Mouse (Mus musculus) intestine, embryonic 15.5 days (tissue): ENCODE data around the gene Sox5. TPM values are rescaled to one million over a fixed set of nuclear protein-coding genes. Genes with fewer than 3 reads are reported as not detected.

Experiments used
- ATAC-seq: fragments of 200-750 bp; cut with Nextera tagmentation; 2 replicates; pipeline ENCODE4 v1.8.0; 2017; ENCODE audit warnings: moderate TSS enrichment, moderate library complexity
- H3K27ac ChIP-seq: fragments of 300-500 bp; sonication (generic); 2 replicates; pipeline ENCODE4 v1.5.1; 2015; ENCODE audit warnings: mild to moderate bottlenecking, inconsistent platforms
- H3K27me3 ChIP-seq: fragments of 300-500 bp; sonication (generic); replicated peaks from 2 replicates; pipeline ENCODE4 v1.6.1; 2015; ENCODE audit warnings: inconsistent platforms
- H3K36me3 ChIP-seq: fragments of 300-500 bp; sonication (generic); 2 replicates; pipeline ENCODE4 v1.6.1; 2015; ENCODE audit warnings: inconsistent platforms
- H3K4me1 ChIP-seq: fragments of 300-500 bp; sonication (generic); replicated peaks from 2 replicates; pipeline ENCODE4 v1.6.1; 2015; ENCODE audit warnings: inconsistent platforms
- H3K4me2 ChIP-seq: fragments of 300-500 bp; sonication (generic); replicated peaks from 2 replicates; pipeline ENCODE4 v1.6.1; 2015; ENCODE audit warnings: mild to moderate bottlenecking, inconsistent platforms
- H3K4me3 ChIP-seq: fragments of 300-500 bp; sonication (generic); replicated peaks from 2 replicates; pipeline ENCODE4 v1.5.1; 2015; ENCODE audit warnings: inconsistent platforms
- H3K9ac ChIP-seq: fragments of 300-500 bp; sonication (generic); 2 replicates; pipeline ENCODE4 v1.6.1; 2015; ENCODE audit warnings: inconsistent platforms
- H3K9me3 ChIP-seq: fragments of 300-500 bp; sonication (generic); 2 replicates; pipeline ENCODE4 v1.6.1; 2016; ENCODE audit warnings: inconsistent platforms
- WGBS: fragments of 180-500 bp; shearing (Covaris S2); methylation state at CpG from one replicate; pipeline ENCODE4 v1.1.7; 2015; 5-methylcytosine and 5-hydroxymethylcytosine counted together
- polyA plus RNA-seq: library from polyadenylated mRNA; unstranded; fragments of >200 nt; fragmentation: Nextera tagmentation; extraction: Ambion mirVana; gene quantifications from 2 replicates; pipeline ENCODE4 v1.2.1, GENCODE M21; 2015

The Sox5 gene
- polyA plus RNA-seq, 1 experiment from 2014 or later: 12.9 TPM

DNA sequence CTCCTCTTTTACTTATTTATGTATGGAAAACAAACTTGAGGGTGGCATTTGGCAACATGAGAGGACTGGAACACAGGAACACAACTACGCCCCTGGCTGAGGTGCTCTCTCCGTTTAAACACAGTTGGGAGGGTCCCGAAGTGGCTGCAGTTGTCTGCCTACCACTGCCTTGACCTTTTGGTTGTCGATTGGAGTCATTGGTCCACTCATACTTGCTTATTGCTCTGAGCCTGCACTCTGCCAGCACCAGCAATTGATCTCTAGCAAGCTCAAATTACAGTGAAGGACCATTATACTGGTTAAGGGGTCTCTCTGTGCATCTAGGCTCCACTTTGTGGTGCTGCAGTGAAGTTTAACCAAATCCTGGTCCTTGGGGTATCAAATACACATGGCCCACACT lies 950.5 kb downstream of the Sox5 start:
- Histone ChIP-seq H3K9ac (no peak overlapping the region), H3K36me3 (no peaks in the 10 kb centered on the region), H3K27me3 (no peaks in the 10 kb centered on the region), H3K4me3 (no peak overlapping the region), H3K27ac (no peak overlapping the region), H3K4me2 (no peak overlapping the region), H3K9me3 (no peaks in the 10 kb centered on the region), H3K4me1 (no peaks in the 10 kb centered on the region)
- ATAC-seq: no peak
- 75% methylated on average over 4 of the region's 4 CpGs for WGBS

DNA sequence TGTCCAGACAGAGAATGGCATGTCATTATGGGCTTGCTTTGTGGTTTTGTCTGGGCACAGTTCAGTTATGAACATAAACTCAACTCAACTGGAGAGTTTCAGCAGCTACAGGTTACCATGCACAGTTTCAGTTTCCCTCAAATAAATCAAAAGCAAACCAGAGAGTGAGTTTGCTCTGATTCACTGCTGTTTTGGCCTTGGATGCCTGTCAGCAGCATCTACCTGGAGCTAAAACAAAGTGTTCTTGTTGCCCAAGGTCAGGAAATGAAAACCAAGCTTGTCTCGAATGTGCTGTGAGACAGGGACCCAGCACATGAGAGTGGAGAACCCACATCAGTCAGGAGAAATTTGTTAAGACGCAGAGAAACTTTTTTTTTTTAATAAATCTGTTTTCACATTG lies 951.6 kb downstream of the Sox5 start:
- WGBS: 73% methylated on average over 2 of the region's 2 CpGs

DNA sequence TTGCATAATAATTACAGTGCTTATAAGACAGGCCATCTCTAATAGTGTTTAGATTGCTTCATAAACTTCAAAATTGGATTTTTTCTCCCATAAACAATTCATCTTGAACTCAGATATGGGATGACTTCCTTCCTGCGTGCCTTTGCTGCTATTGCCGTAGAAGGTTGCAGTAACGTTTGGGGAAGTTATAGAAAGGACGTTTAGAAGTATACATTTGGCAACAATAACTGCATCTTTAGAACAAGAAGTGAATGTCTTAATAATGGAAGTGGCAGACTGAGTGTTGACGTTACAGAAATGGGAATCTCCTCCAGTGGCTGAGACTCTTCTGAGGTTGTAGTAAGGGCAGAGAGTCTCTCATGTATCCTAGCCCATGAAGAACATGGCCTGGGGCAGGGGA lies 955.0 kb downstream of the Sox5 start:
- WGBS: 63% methylated on average over 5 of the region's 5 CpGs
- H3K9me3 ChIP-seq: no peaks in the 10 kb centered on the region
- ATAC-seq: no peak
- no peaks in the 10 kb centered on the region for H3K36me3 ChIP-seq
- H3K4me1 ChIP-seq: no peaks in the 10 kb centered on the region
- H3K27ac ChIP-seq: no peak overlapping the region
- H3K9ac ChIP-seq: no peak overlapping the region
- H3K27me3 ChIP-seq: no peaks in the 10 kb centered on the region
- H3K4me3 ChIP-seq: no peak overlapping the region
- no peak overlapping the region for H3K4me2 ChIP-seq

More for the DNA sequence above, 951.6 kb downstream of the Sox5 start:
- ATAC-seq: no peak
- no peaks in the 10 kb centered on the region for H3K9me3 ChIP-seq
- no peak overlapping the region for H3K9ac ChIP-seq
- H3K27me3 ChIP-seq: no peaks in the 10 kb centered on the region
- H3K27ac ChIP-seq: no peak overlapping the region
- H3K36me3 ChIP-seq: no peaks in the 10 kb centered on the region
- no peak overlapping the region for H3K4me3 ChIP-seq
- no peak overlapping the region for H3K4me2 ChIP-seq
- H3K4me1 ChIP-seq: no peaks in the 10 kb centered on the region

DNA sequence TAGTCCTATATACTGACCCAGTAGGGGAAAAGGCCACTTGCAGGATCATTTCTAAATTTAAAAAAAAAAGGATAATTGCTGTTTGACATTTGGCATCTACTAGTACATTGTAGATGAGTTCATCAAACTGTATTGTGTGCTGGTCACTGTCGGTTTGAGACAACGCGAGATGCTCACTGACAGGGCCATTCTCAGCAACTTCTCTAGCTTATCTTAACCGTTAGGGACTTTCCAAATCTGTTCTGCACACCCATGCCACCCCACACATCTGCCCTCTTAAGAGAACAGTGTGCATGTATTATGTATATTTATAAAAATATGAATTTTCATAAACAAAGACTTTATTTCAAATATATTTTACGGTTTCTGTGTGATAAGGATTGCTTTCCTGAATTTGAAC lies 955.8 kb downstream of the Sox5 start:
- no peaks in the 10 kb centered on the region for H3K4me1 ChIP-seq
- ATAC-seq: no peak
- 85% methylated on average over 5 of the region's 5 CpGs for WGBS

DNA sequence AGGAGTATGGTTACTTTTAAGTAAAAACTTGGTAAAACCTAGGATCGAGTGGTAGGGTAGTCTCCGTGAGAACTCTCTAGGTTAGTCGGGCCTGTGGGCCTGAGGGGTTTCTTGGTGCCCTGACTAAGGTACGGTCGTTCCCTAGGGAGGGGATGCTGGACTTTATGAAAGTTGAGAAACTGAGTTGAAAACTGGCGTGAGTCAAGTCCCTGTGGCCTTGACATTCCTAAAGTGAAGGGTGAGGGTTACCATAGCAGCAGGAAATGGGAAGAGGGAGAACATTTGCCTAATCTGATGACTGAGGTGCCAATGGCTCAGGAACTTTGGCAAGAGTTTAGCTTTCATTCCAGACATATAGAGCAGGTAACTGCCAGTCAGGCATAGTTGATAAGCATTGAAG lies 956.7 kb downstream of the Sox5 start:
- no peak overlapping the region for H3K27ac ChIP-seq
- H3K4me2 ChIP-seq: no peak overlapping the region
- no peaks in the 10 kb centered on the region for H3K9me3 ChIP-seq
- no peak overlapping the region for H3K9ac ChIP-seq
- no peaks in the 10 kb centered on the region for H3K36me3 ChIP-seq
- no peak overlapping the region for H3K4me3 ChIP-seq
- 88% methylated on average over 6 of the region's 6 CpGs for WGBS
- H3K27me3 ChIP-seq: no peaks in the 10 kb centered on the region
- no peaks in the 10 kb centered on the region for H3K4me1 ChIP-seq
- no peak for ATAC-seq

More for the DNA sequence above, 955.8 kb downstream of the Sox5 start:
- Histone ChIP-seq H3K9ac (no peak overlapping the region), H3K4me2 (no peak overlapping the region), H3K36me3 (no peaks in the 10 kb centered on the region), H3K4me3 (no peak overlapping the region), H3K27ac (no peak overlapping the region), H3K27me3 (no peaks in the 10 kb centered on the region), H3K9me3 (no peaks in the 10 kb centered on the region)

DNA sequence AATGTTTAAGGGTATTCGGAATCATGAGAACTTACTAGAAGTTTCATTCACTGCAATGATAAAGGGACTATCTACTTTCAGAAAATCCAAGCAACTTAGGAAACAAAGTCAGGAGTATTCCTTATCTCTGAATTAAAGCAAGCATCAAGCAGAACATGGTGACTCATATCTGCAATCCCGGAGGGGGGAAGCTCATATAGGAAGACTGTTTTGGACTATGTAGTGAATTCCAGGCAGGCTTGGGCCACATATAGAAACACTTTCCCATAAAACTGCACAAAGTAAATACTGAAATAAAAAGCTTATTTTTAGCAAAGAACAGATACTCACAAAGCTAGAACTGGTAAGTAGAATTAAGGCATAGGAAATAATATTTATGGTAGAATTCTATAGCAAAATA lies 993.3 kb downstream of the Sox5 start:
- no peaks in the 10 kb centered on the region for H3K9me3 ChIP-seq
- 96% methylated on average over 2 of the region's 2 CpGs for WGBS
- no peak for ATAC-seq
- H3K36me3 ChIP-seq: no peaks in the 10 kb centered on the region
- no peak overlapping the region for H3K4me3 ChIP-seq
- H3K4me2 ChIP-seq: no peak overlapping the region
- no peak overlapping the region for H3K9ac ChIP-seq
- no peaks in the 10 kb centered on the region for H3K27me3 ChIP-seq
- no peaks in the 10 kb centered on the region for H3K4me1 ChIP-seq
- H3K27ac ChIP-seq: no peak overlapping the region

DNA sequence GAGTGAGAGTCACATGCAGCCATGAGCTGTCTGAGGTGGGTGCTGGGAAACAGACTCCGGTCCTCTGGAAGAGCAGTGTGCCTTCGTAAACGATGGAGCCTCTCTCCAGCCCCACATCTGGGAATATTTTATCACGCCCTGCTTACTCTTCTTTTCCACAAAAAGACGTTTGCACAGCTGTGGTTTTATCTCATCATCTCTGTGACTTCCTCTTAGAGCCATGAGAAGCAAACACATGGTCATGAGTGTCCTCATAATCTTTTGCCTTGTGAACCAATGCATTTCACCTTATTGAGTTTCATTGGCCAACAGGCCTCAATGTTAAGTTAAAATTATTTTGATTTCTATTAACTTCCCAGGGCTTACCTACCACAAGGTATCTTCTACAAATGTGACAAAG lies 994.4 kb downstream of the Sox5 start:
- no peak for ATAC-seq
- WGBS: 83% methylated on average over 5 of the region's 5 CpGs
- Histone ChIP-seq H3K4me2 (no peak overlapping the region), H3K9ac (no peak overlapping the region), H3K9me3 (no peaks in the 10 kb centered on the region), H3K36me3 (no peaks in the 10 kb centered on the region), H3K4me1 (no peaks in the 10 kb centered on the region), H3K4me3 (no peak overlapping the region), H3K27me3 (no peaks in the 10 kb centered on the region), H3K27ac (no peak overlapping the region)

DNA sequence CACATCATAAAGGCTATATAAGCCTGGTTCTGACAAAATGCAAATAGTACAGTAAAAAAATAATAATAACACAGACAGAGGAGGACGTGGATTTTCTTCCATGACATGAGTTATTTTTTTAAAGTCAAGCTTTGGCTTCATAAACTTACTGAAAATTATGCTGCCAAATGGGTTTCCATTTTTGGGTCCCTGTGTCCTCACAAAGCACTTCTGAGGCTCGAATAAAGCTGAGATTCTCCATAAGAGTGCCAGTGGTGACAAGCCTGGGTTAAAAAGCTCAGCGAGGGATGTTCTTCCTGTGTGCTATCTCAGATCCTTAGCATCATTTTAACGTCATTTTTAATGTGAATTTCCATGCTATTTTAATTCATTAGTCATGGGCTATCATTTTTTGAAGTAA lies 996.1 kb downstream of the Sox5 start:
- no peak for ATAC-seq
- Histone ChIP-seq H3K4me1 (no peaks in the 10 kb centered on the region), H3K27ac (no peak overlapping the region), H3K36me3 (no peaks in the 10 kb centered on the region), H3K4me2 (no peak overlapping the region), H3K9me3 (no peaks in the 10 kb centered on the region), H3K27me3 (no peaks in the 10 kb centered on the region), H3K9ac (no peak overlapping the region), H3K4me3 (no peak overlapping the region)
- 63% methylated on average over 4 of the region's 4 CpGs for WGBS
